Comparison of ENCODE assay signal across 10 mouse cellular contexts in the genomic region with DNA sequence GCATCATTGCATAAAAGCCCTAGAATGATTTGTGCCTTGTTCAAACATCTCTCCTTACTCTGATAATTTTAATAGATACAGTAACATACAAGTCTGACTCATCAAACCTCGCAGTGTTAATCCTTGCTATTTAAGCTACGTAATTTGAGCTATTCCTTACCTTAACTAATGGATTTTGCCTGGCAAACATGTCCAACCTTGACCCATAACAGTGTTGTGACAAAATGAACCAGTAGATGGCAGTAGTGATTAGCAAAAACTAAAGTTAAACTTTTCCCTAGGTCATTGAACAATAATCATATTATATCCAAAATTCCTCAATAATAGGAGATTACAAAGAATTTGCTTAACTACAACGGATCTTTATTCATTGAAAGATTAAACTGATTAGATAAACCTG.
DNase-seq lines count a peak whose midpoint lies in the region; ATAC-seq and TF ChIP-seq lines count a peak whose summit lies in the region.
"Had no signal": no experiment of that assay in that cellular context is flagged by ENCODE, and none has a peak within 500 bp of the region (broad histone marks: within the 10 kb centered on the region; RNA-seq: fewer than 3 reads in every experiment).

No protein-coding gene starts in this region.

- no peak for TF ChIP-seq EP300 in stomach, postnatal 0 days (optimal IDR thresholded peaks at IDR 0.05)

- peak; percentile 73 for DNase-seq in hindbrain, embryonic 11.5 days (ENCODE audit: low spot score)
- no peak for DNase-seq in hindbrain, embryonic 10.5 days (ENCODE audit: low spot score)
- peak; percentile 2 for DNase-seq in ovary, postnatal 14 days (ENCODE audit: low spot score)
- no peak for DNase-seq in ovary, postnatal 36 days (ENCODE audit: low spot score)
- DNase-seq in stomach, postnatal 0 days (ENCODE audit: low spot score) = no peak
- no peak for DNase-seq in right cerebral cortex, postnatal 4 days
- no peak for DNase-seq in yolk sac, embryonic 10.5 days (ENCODE audit: low spot score)
- DNase-seq: adrenal gland, adult 2 months had no signal

- H3K27ac ChIP-seq in hindbrain, embryonic 11.5 days (ENCODE audit: low read depth, low read length) = no peak overlapping the region
- H3K27ac ChIP-seq in hindbrain, embryonic 10.5 days = no peak overlapping the region
- H3K27ac ChIP-seq in forebrain, embryonic 16.5 days (ENCODE audit: low read length) = no peak overlapping the region
- H3K27ac ChIP-seq in stomach, postnatal 0 days (replicated peaks) = no peak overlapping the region
- H3K27ac ChIP-seq: heart, embryonic 13.5 days had no signal

- H3K27me3 ChIP-seq in hindbrain, embryonic 11.5 days (ENCODE audit: control insufficient read depth, insufficient read depth, low read length) = no peaks in the 10 kb centered on the region
- no peaks in the 10 kb centered on the region for H3K27me3 ChIP-seq in hindbrain, embryonic 10.5 days (ENCODE audit: insufficient read depth, poor library complexity, severe bottlenecking)
- no peaks in the 10 kb centered on the region for H3K27me3 ChIP-seq in forebrain, embryonic 16.5 days (replicated peaks; ENCODE audit: control insufficient read depth, insufficient read depth, low read length)
- no peaks in the 10 kb centered on the region for H3K27me3 ChIP-seq in stomach, postnatal 0 days (ENCODE audit: control insufficient read depth, insufficient read depth, low read length)
- H3K27me3 ChIP-seq: heart, embryonic 13.5 days had no signal

- peak; percentile 54; the same call in 1 of the 2 replicates for ATAC-seq in hindbrain, embryonic 11.5 days (ENCODE audit: low FRiP score)
- peak; percentile 30; the same call in 1 of the 2 replicates for ATAC-seq in forebrain, embryonic 16.5 days
- no peak for ATAC-seq in stomach, postnatal 0 days (ENCODE audit: low FRiP score, low TSS enrichment)

- no peak overlapping the region for H3K9ac ChIP-seq in hindbrain, embryonic 11.5 days (ENCODE audit: low read depth, low read length)
- no peak overlapping the region for H3K9ac ChIP-seq in forebrain, embryonic 16.5 days (replicated peaks; ENCODE audit: low read depth, low read length)
- H3K9ac ChIP-seq in stomach, postnatal 0 days (ENCODE audit: low read length) = no peak overlapping the region
- H3K9ac ChIP-seq: heart, embryonic 13.5 days had no signal

- no peak overlapping the region for H3K4me3 ChIP-seq in hindbrain, embryonic 11.5 days (ENCODE audit: low read depth, low read length)
- H3K4me3 ChIP-seq in hindbrain, embryonic 10.5 days = no peak overlapping the region
- H3K4me3 ChIP-seq in forebrain, embryonic 16.5 days (replicated peaks; ENCODE audit: low read length) = no peak overlapping the region
- H3K4me3 ChIP-seq in stomach, postnatal 0 days (ENCODE audit: low read depth, low read length) = no peak overlapping the region
- H3K4me3 ChIP-seq: heart, embryonic 13.5 days had no signal

- no peaks in the 10 kb centered on the region for H3K4me1 ChIP-seq in hindbrain, embryonic 11.5 days (replicated peaks; ENCODE audit: control insufficient read depth, insufficient read depth, low read length)
- H3K4me1 ChIP-seq in hindbrain, embryonic 10.5 days (replicated peaks) = peaks cover 13% of the 10 kb centered on the region
- peaks cover 9% of the 10 kb centered on the region for H3K4me1 ChIP-seq in forebrain, embryonic 16.5 days (replicated peaks; ENCODE audit: control insufficient read depth, insufficient read depth, low read length)
- H3K4me1 ChIP-seq in stomach, postnatal 0 days (replicated peaks; ENCODE audit: control insufficient read depth, insufficient read depth) = no peaks in the 10 kb centered on the region
- H3K4me1 ChIP-seq: heart, embryonic 13.5 days had no signal

- H3K9me3 ChIP-seq in hindbrain, embryonic 11.5 days (ENCODE audit: control insufficient read depth, low read length) = no peaks in the 10 kb centered on the region
- H3K9me3 ChIP-seq in hindbrain, embryonic 10.5 days = no peaks in the 10 kb centered on the region
- no peaks in the 10 kb centered on the region for H3K9me3 ChIP-seq in forebrain, embryonic 16.5 days (ENCODE audit: control insufficient read depth, low read length)
- no peaks in the 10 kb centered on the region for H3K9me3 ChIP-seq in stomach, postnatal 0 days (ENCODE audit: control insufficient read depth, low read length)
- H3K9me3 ChIP-seq: heart, embryonic 13.5 days had no signal

- WGBS in hindbrain, embryonic 11.5 days = 12% methylated on average over 3 of the region's 3 CpGs
- 21% methylated on average over 3 of the region's 3 CpGs for WGBS in hindbrain, embryonic 10.5 days
- WGBS in forebrain, embryonic 16.5 days = 12% methylated on average over 3 of the region's 3 CpGs
- 3% methylated on average over 3 of the region's 3 CpGs for WGBS in stomach, postnatal 0 days

- peak; percentile 81 for TF ChIP-seq CTCF in stomach, postnatal 0 days (IDR thresholded peaks at IDR 0.05; ENCODE audit: low read depth)

- no peaks in the 10 kb centered on the region for H3K36me3 ChIP-seq in hindbrain, embryonic 11.5 days (ENCODE audit: control insufficient read depth, insufficient read depth, low read length)
- no peaks in the 10 kb centered on the region for H3K36me3 ChIP-seq in hindbrain, embryonic 10.5 days
- no peaks in the 10 kb centered on the region for H3K36me3 ChIP-seq in forebrain, embryonic 16.5 days (ENCODE audit: control insufficient read depth, insufficient read depth)
- H3K36me3 ChIP-seq in stomach, postnatal 0 days (ENCODE audit: control insufficient read depth, insufficient read depth, low read length) = no peaks in the 10 kb centered on the region
- H3K36me3 ChIP-seq: heart, embryonic 13.5 days had no signal

- no peak overlapping the region for H3K4me2 ChIP-seq in hindbrain, embryonic 11.5 days (replicated peaks; ENCODE audit: low read depth, low read length)
- no peak overlapping the region for H3K4me2 ChIP-seq in forebrain, embryonic 16.5 days (ENCODE audit: low read length)
- no peak overlapping the region for H3K4me2 ChIP-seq in stomach, postnatal 0 days (replicated peaks; ENCODE audit: low read depth)
- H3K4me2 ChIP-seq: heart, embryonic 13.5 days had no signal

Comparison
In these comparisons a context has a peak if more than half of its experiments do, and no peak if none do; other contexts are left out.
1. DNase-seq: peak in hindbrain, embryonic 11.5 days (single experiment) and ovary, postnatal 14 days (single experiment); none in hindbrain, embryonic 10.5 days (single experiment), ovary, postnatal 36 days (single experiment), stomach, postnatal 0 days (single experiment), right cerebral cortex, postnatal 4 days (single experiment) and yolk sac, embryonic 10.5 days (single experiment).